Mouse (Mus musculus): ENCODE data around the gene Eri3. TPM values are rescaled to one million over a fixed set of nuclear protein-coding genes. Genes with fewer than 3 reads are reported as not detected.
A peak's percentile ranks its signal among the peaks of the same experiment; 100 is the strongest.

Eri3 gene
- total and polyA plus RNA-seq, 2 experiments from 2014 or later: 267 to 295 TPM

DNA sequence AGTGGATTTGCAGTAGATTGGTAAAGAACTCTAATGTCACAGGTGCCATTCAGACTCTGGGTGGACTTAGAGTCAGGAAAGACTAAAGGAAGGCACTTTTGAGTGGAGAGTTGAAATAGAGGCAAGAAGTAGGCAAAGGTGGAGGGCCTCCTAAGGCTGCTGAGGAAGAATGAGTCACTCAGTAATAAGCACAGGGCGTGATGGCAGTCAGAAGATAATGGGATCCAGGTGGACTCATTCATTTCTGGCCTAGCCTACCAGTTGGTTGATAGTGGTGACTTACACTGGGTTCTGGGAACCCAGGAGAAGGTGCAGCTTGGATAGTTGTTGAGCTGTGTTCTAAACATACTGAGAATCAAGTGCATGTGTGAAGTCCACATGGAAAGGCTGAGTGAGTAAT, 91.6 kb downstream of the Eri3 start:
- WGBS: 88% methylated on average over 1 of the region's 1 CpGs

DNA sequence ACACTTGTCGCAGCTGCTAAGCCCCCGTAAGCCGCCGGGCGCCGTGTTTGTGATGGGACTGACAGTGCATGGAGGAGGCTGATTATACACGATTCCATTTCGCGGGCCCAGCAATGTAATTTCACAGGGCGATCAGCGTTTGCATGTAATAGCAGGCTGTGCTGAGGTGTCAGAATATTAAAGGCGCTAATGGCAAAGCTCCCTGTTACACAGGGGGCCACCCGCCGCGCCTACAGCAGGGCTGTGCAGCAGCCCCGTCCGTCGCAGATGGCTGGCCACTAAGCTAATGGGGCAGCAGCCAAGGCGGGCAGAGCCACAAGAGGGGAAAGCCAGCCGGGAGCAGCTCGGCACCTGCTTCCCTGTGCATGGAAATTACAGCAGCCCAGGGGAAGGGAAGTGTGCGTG, 94.9 kb downstream of the Eri3 start:
- DNase-seq (ENCODE audit: low spot score): peak; percentile 86
- Histone ChIP-seq H3K9ac (replicated peaks; ENCODE audit: low read length) (peak overlapping the region; percentile 7; the same call in 1 of the 2 replicates), H3K4me3 (ENCODE audit: low read length) (no peak overlapping the region), H3K4me1 (ENCODE audit: insufficient read depth, low read length) (peaks cover 32% of the 10 kb centered on the region), H3K36me3 (ENCODE audit: insufficient read depth, low read length) (no peaks in the 10 kb centered on the region), H3K9me3 (ENCODE audit: low read length) (no peaks in the 10 kb centered on the region), H3K27ac (peak overlapping the region; percentile 32), H3K27me3 (ENCODE audit: insufficient read depth, low read length) (no peaks in the 10 kb centered on the region), H3K4me2 (ENCODE audit: low read depth, low read length) (peak overlapping the region; percentile 22)
- ATAC-seq: peak; percentile 79
- WGBS: 15% methylated on average over 22 of the region's 22 CpGs
- peak; percentile 32; the same call in 1 of the 2 replicates for TF ChIP-seq CTCF (IDR thresholded peaks at IDR 0.05; ENCODE audit: low read depth)

More for the DNA sequence above, 91.6 kb downstream of the Eri3 start:
- Histone ChIP-seq H3K4me3 (ENCODE audit: low read length) (no peak overlapping the region), H3K4me2 (ENCODE audit: low read depth, low read length) (no peak overlapping the region), H3K9ac (replicated peaks; ENCODE audit: low read length) (no peak overlapping the region), H3K36me3 (ENCODE audit: insufficient read depth, low read length) (no peaks in the 10 kb centered on the region), H3K9me3 (ENCODE audit: low read length) (no peaks in the 10 kb centered on the region), H3K27ac (no peak overlapping the region), H3K4me1 (ENCODE audit: insufficient read depth, low read length) (peaks cover 21% of the 10 kb centered on the region), H3K27me3 (ENCODE audit: insufficient read depth, low read length) (no peaks in the 10 kb centered on the region)
- no peak for TF ChIP-seq CTCF (IDR thresholded peaks at IDR 0.05; ENCODE audit: low read depth)
- ATAC-seq: no peak
- DNase-seq (ENCODE audit: low spot score): no peak

DNA sequence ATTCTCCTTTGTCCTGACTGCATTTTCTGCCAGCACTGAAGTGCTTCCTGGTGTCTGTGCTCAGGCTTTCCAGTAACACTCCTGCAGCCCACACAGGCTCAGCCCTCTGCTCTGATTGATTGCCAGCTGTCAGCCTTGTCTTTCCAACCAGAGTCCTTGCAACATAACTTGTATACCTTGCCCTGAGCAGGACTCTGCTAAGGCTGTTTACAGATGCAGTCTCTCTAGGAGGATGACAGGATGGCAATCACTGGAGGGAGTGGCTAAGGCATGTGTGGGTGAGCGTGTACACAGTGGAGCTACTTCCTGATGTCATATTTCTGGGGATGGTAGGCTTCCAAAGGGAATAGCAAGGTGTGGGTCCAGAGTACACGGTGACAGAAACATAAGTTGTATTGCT, 95.7 kb downstream of the Eri3 start:
- Histone ChIP-seq H3K4me3 (ENCODE audit: low read length) (no peak overlapping the region), H3K9ac (replicated peaks; ENCODE audit: low read length) (no peak overlapping the region), H3K27me3 (ENCODE audit: insufficient read depth, low read length) (no peaks in the 10 kb centered on the region), H3K4me1 (ENCODE audit: insufficient read depth, low read length) (peaks cover 32% of the 10 kb centered on the region), H3K4me2 (ENCODE audit: low read depth, low read length) (no peak overlapping the region), H3K27ac (peak overlapping the region; percentile 32), H3K9me3 (ENCODE audit: low read length) (no peaks in the 10 kb centered on the region), H3K36me3 (ENCODE audit: insufficient read depth, low read length) (no peaks in the 10 kb centered on the region)
- 57% methylated on average over 2 of the region's 2 CpGs for WGBS
- DNase-seq (ENCODE audit: low spot score): no peak
- no peak for TF ChIP-seq CTCF (IDR thresholded peaks at IDR 0.05; ENCODE audit: low read depth)
- peak; percentile 33; the same call in 1 of the 2 replicates for ATAC-seq

GRCm38 (mm10) chr4:117646496-117646895, 96.3 kb downstream of the Eri3 start:
- H3K4me3 ChIP-seq (ENCODE audit: low read length): no peak overlapping the region
- H3K9ac ChIP-seq (replicated peaks; ENCODE audit: low read length): no peak overlapping the region
- TF ChIP-seq CTCF (IDR thresholded peaks at IDR 0.05; ENCODE audit: low read depth): no peak
- H3K4me1 ChIP-seq (ENCODE audit: insufficient read depth, low read length): peaks cover 32% of the 10 kb centered on the region
- no peaks in the 10 kb centered on the region for H3K9me3 ChIP-seq (ENCODE audit: low read length)
- peak overlapping the region; percentile 32 for H3K27ac ChIP-seq
- no peaks in the 10 kb centered on the region for H3K27me3 ChIP-seq (ENCODE audit: insufficient read depth, low read length)
- no peak for ATAC-seq
- DNase-seq (ENCODE audit: low spot score): peak; percentile 35
- H3K36me3 ChIP-seq (ENCODE audit: insufficient read depth, low read length): no peaks in the 10 kb centered on the region
- peak overlapping the region; percentile 25; the same call in 1 of the 2 replicates for H3K4me2 ChIP-seq (ENCODE audit: low read depth, low read length)
- WGBS: 34% methylated on average over 8 of the region's 8 CpGs

- no peaks in the 10 kb centered on the region for H3K27me3 ChIP-seq (ENCODE audit: insufficient read depth, low read length)
- H3K27ac ChIP-seq: peak overlapping the region; percentile 32; the same call in 1 of the 2 replicates
- DNase-seq (ENCODE audit: low spot score) (no peak), ATAC-seq (no peak)
- 34% methylated on average over 23 of the region's 23 CpGs for WGBS
- H3K36me3 ChIP-seq (ENCODE audit: insufficient read depth, low read length): no peaks in the 10 kb centered on the region
- peak overlapping the region; percentile 35; the same call in 1 of the 2 replicates for H3K9ac ChIP-seq (replicated peaks; ENCODE audit: low read length)
- peaks cover 32% of the 10 kb centered on the region for H3K4me1 ChIP-seq (ENCODE audit: insufficient read depth, low read length)
- TF ChIP-seq CTCF (IDR thresholded peaks at IDR 0.05; ENCODE audit: low read depth): no peak
- H3K4me3 ChIP-seq (ENCODE audit: low read length): no peak overlapping the region
- 0 out of 2 replicates have a peak overlapping the region, but pooled peaks have one; percentile 25 for H3K4me2 ChIP-seq (ENCODE audit: low read depth, low read length)
- no peaks in the 10 kb centered on the region for H3K9me3 ChIP-seq (ENCODE audit: low read length)
These were observed 97.0 kb downstream of the Eri3 start for GRCm38 (mm10) chr4:117646926-117647755.

- Histone ChIP-seq H3K27ac (0 out of 2 replicates have a peak overlapping the region, but pooled peaks have one; percentile 15), H3K4me3 (ENCODE audit: low read length) (no peak overlapping the region), H3K9me3 (ENCODE audit: low read length) (no peaks in the 10 kb centered on the region), H3K9ac (replicated peaks; ENCODE audit: low read length) (no peak overlapping the region), H3K4me2 (ENCODE audit: low read depth, low read length) (no peak overlapping the region), H3K27me3 (ENCODE audit: insufficient read depth, low read length) (no peaks in the 10 kb centered on the region), H3K4me1 (ENCODE audit: insufficient read depth, low read length) (peaks cover 12% of the 10 kb centered on the region), H3K36me3 (ENCODE audit: insufficient read depth, low read length) (no peaks in the 10 kb centered on the region)
- no peak for TF ChIP-seq CTCF (IDR thresholded peaks at IDR 0.05; ENCODE audit: low read depth)
- ATAC-seq (peak; percentile 57), DNase-seq (ENCODE audit: low spot score) (peak; percentile 62)
- 33% methylated on average over 8 of the region's 8 CpGs for WGBS
These were observed 101.5 kb downstream of the Eri3 start for GRCm38 (mm10) chr4:117651626-117652101.

Data from hindbrain, postnatal 0 days (tissue).